Comparison of ENCODE assay signal across 25 mouse cellular contexts in genomic region chr8:10980876-10981275, GRCm38 (mm10). TPM values are rescaled to one million over a fixed set of nuclear protein-coding genes. Genes with fewer than 3 reads are reported as not detected.
DNase-seq lines count a peak whose midpoint lies in the region; ATAC-seq and TF ChIP-seq lines count a peak whose summit lies in the region.
"Had no signal": no experiment of that assay in that cellular context is flagged by ENCODE, and none has a peak within 500 bp of the region (broad histone marks: within the 10 kb centered on the region; RNA-seq: fewer than 3 reads in every experiment).

No protein-coding gene starts in this region.

- no peak overlapping the region for H3K4me3 ChIP-seq in lung, postnatal 0 days (ENCODE audit: low read depth, low read length)
- H3K4me3 ChIP-seq in stomach, postnatal 0 days (ENCODE audit: low read depth, low read length): no peak overlapping the region
- no peak overlapping the region for H3K4me3 ChIP-seq in cerebellum, adult 2 months (replicated peaks; ENCODE audit: insufficient read depth, low read depth, low read length)
- H3K4me3 ChIP-seq: embryonic facial prominence, embryonic 10.5 days; embryonic facial prominence, embryonic 12.5 days; forebrain, embryonic 13.5 days; forebrain, embryonic 15.5 days had no signal

- no peak overlapping the region for H3K4me2 ChIP-seq in lung, postnatal 0 days (replicated peaks; ENCODE audit: low read depth, low read length)
- H3K4me2 ChIP-seq in stomach, postnatal 0 days (replicated peaks; ENCODE audit: low read depth): no peak overlapping the region
- H3K4me2 ChIP-seq: embryonic facial prominence, embryonic 12.5 days; forebrain, embryonic 13.5 days; forebrain, embryonic 15.5 days had no signal

- ATAC-seq in lung, postnatal 0 days: peak; percentile 46
- ATAC-seq in stomach, postnatal 0 days (ENCODE audit: low FRiP score, low TSS enrichment): peak; percentile 12; the same call in 1 of the 2 replicates
- ATAC-seq: activated CD4-positive, CD25-positive, alpha-beta regulatory T cell, adult 4 months; CD4-positive, CD25-positive, alpha-beta regulatory T cell, adult 4 months; forebrain, embryonic 13.5 days; forebrain, embryonic 15.5 days; forebrain, postnatal 0 days; Patski had no signal

- no peaks in the 10 kb centered on the region for H3K27me3 ChIP-seq in lung, postnatal 0 days (replicated peaks; ENCODE audit: insufficient read depth, low read length)
- no peaks in the 10 kb centered on the region for H3K27me3 ChIP-seq in stomach, postnatal 0 days (ENCODE audit: control insufficient read depth, insufficient read depth, low read length)
- no peaks in the 10 kb centered on the region for H3K27me3 ChIP-seq in cerebellum, adult 2 months (ENCODE audit: control insufficient read depth, insufficient read depth, low read length)
- H3K27me3 ChIP-seq: CH12.LX; embryonic facial prominence, embryonic 12.5 days; forebrain, embryonic 13.5 days; forebrain, embryonic 15.5 days; Patski had no signal

- no peak for TF ChIP-seq CTCF in lung, postnatal 0 days (IDR thresholded peaks at IDR 0.05)
- no peak for TF ChIP-seq CTCF in stomach, postnatal 0 days (IDR thresholded peaks at IDR 0.05; ENCODE audit: low read depth)
- no peak for TF ChIP-seq CTCF in cerebellum, adult 2 months (IDR thresholded peaks at IDR 0.05; ENCODE audit: borderline replicate concordance, insufficient read depth, low read depth, low read length)

- intact Hi-C loops in left cerebral cortex, postnatal 10 days (cut with DNase I): no loop called here

- no peak for DNase-seq in lung, postnatal 0 days (ENCODE audit: low spot score)
- no peak for DNase-seq in lung, adult 18-20 months
- peak; percentile 22 to 38 for DNase-seq in B cell, adult 2 months
- peak; percentile 56 for DNase-seq in adipocyte (ENCODE audit: low spot score)
- DNase-seq in stomach, postnatal 0 days (ENCODE audit: low spot score): no peak
- DNase-seq in left cerebral cortex, postnatal 10 days (ENCODE audit: extremely low spot score in 1 of 2, low spot score in 2 of 2): no peak
- no peak for DNase-seq in cerebellum, adult 2 months
- DNase-seq: adrenal gland, adult 2 months; adrenal gland, postnatal 10 days; adrenal gland, postnatal 25 days; cerebellum, adult 11 months; cerebellum, adult 18-20 months; cerebellum, adult 9-10 months; cerebellum, postnatal 10 days; cerebellum, postnatal 25 days; forebrain, postnatal 0 days had no signal

- WGBS in lung, postnatal 0 days: 80% methylated on average over 6 of the region's 6 CpGs
- WGBS in stomach, postnatal 0 days: 60% methylated on average over 6 of the region's 6 CpGs
- 95% methylated on average over 6 of the region's 6 CpGs for WGBS in cerebellum, adult 2 months

- no peak overlapping the region for H3K9ac ChIP-seq in lung, postnatal 0 days (replicated peaks; ENCODE audit: low read depth)
- H3K9ac ChIP-seq in stomach, postnatal 0 days (ENCODE audit: low read length): no peak overlapping the region
- H3K9ac ChIP-seq: embryonic facial prominence, embryonic 12.5 days; forebrain, embryonic 13.5 days; forebrain, embryonic 15.5 days; forebrain, postnatal 0 days had no signal

- peaks cover 24% of the 10 kb centered on the region; the same call in 1 of the 2 replicates for H3K4me1 ChIP-seq in lung, postnatal 0 days (ENCODE audit: insufficient read depth, low read depth, low read length)
- peaks cover 12% of the 10 kb centered on the region for H3K4me1 ChIP-seq in stomach, postnatal 0 days (replicated peaks; ENCODE audit: control insufficient read depth, insufficient read depth)
- H3K4me1 ChIP-seq in cerebellum, adult 2 months (ENCODE audit: control insufficient read depth, insufficient read depth, low read length): peaks cover 8% of the 10 kb centered on the region

- no peak for TF ChIP-seq POLR2A in cerebellum, adult 2 months (IDR thresholded peaks at IDR 0.05; ENCODE audit: borderline replicate concordance, insufficient read depth, low read length)

- H3K9me3 ChIP-seq in lung, postnatal 0 days (ENCODE audit: low read length): no peaks in the 10 kb centered on the region
- H3K9me3 ChIP-seq in stomach, postnatal 0 days (ENCODE audit: control insufficient read depth, low read length): no peaks in the 10 kb centered on the region
- H3K9me3 ChIP-seq: embryonic facial prominence, embryonic 10.5 days; embryonic facial prominence, embryonic 12.5 days; forebrain, embryonic 13.5 days; forebrain, embryonic 15.5 days; G1E had no signal

- H3K36me3 ChIP-seq in lung, postnatal 0 days (ENCODE audit: insufficient read depth, low read length): peaks cover 7% of the 10 kb centered on the region; the same call in 1 of the 2 replicates
- peaks cover 3% of the 10 kb centered on the region; the same call in 1 of the 2 replicates for H3K36me3 ChIP-seq in stomach, postnatal 0 days (ENCODE audit: control insufficient read depth, insufficient read depth, low read length)

- no peak overlapping the region for H3K27ac ChIP-seq in lung, postnatal 0 days (ENCODE audit: low read length)
- no peak overlapping the region for H3K27ac ChIP-seq in stomach, postnatal 0 days (replicated peaks)
- H3K27ac ChIP-seq in cerebellum, adult 2 months (ENCODE audit: insufficient read depth, low read length): no peak overlapping the region
- H3K27ac ChIP-seq: embryonic facial prominence, embryonic 10.5 days; embryonic facial prominence, embryonic 12.5 days; forebrain, embryonic 13.5 days; forebrain, embryonic 15.5 days had no signal

- no peak for TF ChIP-seq EP300 in lung, postnatal 0 days (IDR thresholded peaks at IDR 0.05)
- no peak for TF ChIP-seq EP300 in stomach, postnatal 0 days (optimal IDR thresholded peaks at IDR 0.05)

RNA-seq across cellular contexts. Expression of gene Irs2, which starts 27.4 kb away (rescaled TPM):
- 6.9 and 7.2 TPM in 2 replicates for polyA plus RNA-seq in lung, postnatal 0 days (2015; fragmentation: Nextera tagmentation; extraction: Ambion mirVana)
- polyA plus RNA-seq in stomach, postnatal 0 days (2015; fragmentation: Nextera tagmentation; extraction: Ambion mirVana): 3.3 and 3.9 TPM in 2 replicates
- 10 to 100 TPM; 44.6 to 47.4 TPM for total RNA-seq in left cerebral cortex, postnatal 10 days (2021)
- polyA plus RNA-seq in cerebellum, adult 2 months (2012; rRNA removed): 26.2 and 27.3 TPM in 2 replicates

Comparison
In these comparisons a context has a peak if more than half of its experiments do, and no peak if none do; other contexts are left out.
1. DNase-seq: peak in B cell, adult 2 months (2 of 2) and adipocyte (single experiment); none in lung, postnatal 0 days (single experiment), lung, adult 18-20 months (0 of 2), stomach, postnatal 0 days (single experiment), left cerebral cortex, postnatal 10 days (0 of 2) and cerebellum, adult 2 months (0 of 2).